Mouse (Mus musculus): Measurements from ENCODE around the gene Satb2.

Satb2 gene

DNA sequence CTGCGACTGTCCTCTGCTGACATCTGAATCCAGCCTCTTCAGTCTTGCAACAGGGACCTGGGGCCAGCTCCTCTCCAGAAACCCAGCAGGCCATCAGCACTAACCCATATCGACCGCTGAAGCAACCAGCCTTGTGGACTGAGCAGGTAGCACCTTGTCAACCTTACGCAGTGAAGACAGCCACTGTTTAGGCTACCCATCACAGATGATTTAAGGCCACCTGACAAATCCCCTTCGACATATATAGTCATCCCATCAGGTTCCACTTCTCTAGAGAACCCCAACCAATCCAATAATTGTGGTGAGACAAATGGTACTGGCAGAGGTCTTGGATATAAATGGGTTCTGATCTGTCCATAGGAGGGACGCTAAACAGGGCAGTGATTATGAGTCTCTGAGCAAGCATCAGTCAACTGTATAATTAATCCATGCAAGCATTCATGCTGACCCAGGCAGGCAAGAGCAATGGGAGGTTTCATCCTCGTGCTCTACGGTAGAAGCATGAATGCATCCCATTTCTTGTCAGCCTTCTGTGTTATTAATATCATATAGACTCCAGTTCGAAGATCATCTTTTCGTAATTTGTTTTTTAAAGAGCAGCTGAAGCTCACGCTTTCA lies 229.5 kb downstream of the Satb2 start:
- DNase-seq (ENCODE audit: extremely low read depth, insufficient read length, low spot score) = no peak
